Mouse (Mus musculus) thymus, adult 2 months (tissue): ENCODE measurements around the gene Tinagl1. TPM values are rescaled to one million over a fixed set of nuclear protein-coding genes. Genes with fewer than 3 reads are reported as not detected.

Experiments used
- DNase-seq: peaks from one replicate; pipeline ENCODE4 v3.0.0; 2021
- H3K27ac ChIP-seq: fragments of 200-500 bp; 2 replicates; pipeline ENCODE4 v1.5.1; 2012; ENCODE audit warnings: low read length, control low read depth; ENCODE audit not compliant: control insufficient read depth, insufficient read depth
- H3K27me3 ChIP-seq: fragments of 200-500 bp; 2 replicates; pipeline ENCODE4 v1.6.1; 2012; ENCODE audit warnings: mild to moderate bottlenecking, low read length, moderate library complexity, mixed read lengths; ENCODE audit not compliant: control insufficient read depth, insufficient read depth
- H3K36me3 ChIP-seq: fragments of 200-500 bp; 2 replicates; pipeline ENCODE4 v1.6.1; 2012; ENCODE audit warnings: mild to moderate bottlenecking, low read length, moderate library complexity; ENCODE audit not compliant: control insufficient read depth, insufficient read depth
- H3K4me1 ChIP-seq: fragments of 200-500 bp; replicated peaks from 2 replicates; pipeline ENCODE4 v1.6.1; 2012; ENCODE audit warnings: low read length; ENCODE audit not compliant: control insufficient read depth, insufficient read depth
- H3K4me3 ChIP-seq: fragments of 200-500 bp; 2 replicates; pipeline ENCODE4 v1.5.1; 2012; ENCODE audit warnings: mild to moderate bottlenecking, low read length, control low read depth, moderate library complexity; ENCODE audit not compliant: control insufficient read depth, insufficient read depth
- CTCF ChIP-seq: fragments of 200-500 bp; IDR thresholded peaks from 2 replicates; pipeline ENCODE4 v1.5.1; 2012; ENCODE audit warnings: mild to moderate bottlenecking, control low read depth, low read length, moderate library complexity, borderline replicate concordance; ENCODE audit not compliant: control insufficient read depth, poor library complexity, insufficient read depth; ENCODE audit errors: extremely low read depth
- POLR2A ChIP-seq: fragments of 200-500 bp; IDR thresholded peaks from 2 replicates; pipeline ENCODE4 v1.6.1; 2012; ENCODE audit warnings: mild to moderate bottlenecking, low read length, control low read depth, moderate library complexity; ENCODE audit not compliant: control insufficient read depth, poor library complexity, insufficient read depth; ENCODE audit errors: extremely low read depth
- WGBS: fragments of 180-500 bp; shearing (Covaris S2); methylation state at CpG from one replicate; pipeline ENCODE4 v1.1.7; 2018; 5-methylcytosine and 5-hydroxymethylcytosine counted together
- polyA plus RNA-seq: library from polyadenylated mRNA; depleted of rRNA; stranded (reverse); fragments of >200 nt; gene quantifications from 2 replicates; pipeline ENCODE4 v1.2.3, GENCODE M21; 2012; rRNA removed

Tinagl1 gene
- polyA plus RNA-seq: 32.7 and 40.3 TPM in 2 replicates

DNA sequence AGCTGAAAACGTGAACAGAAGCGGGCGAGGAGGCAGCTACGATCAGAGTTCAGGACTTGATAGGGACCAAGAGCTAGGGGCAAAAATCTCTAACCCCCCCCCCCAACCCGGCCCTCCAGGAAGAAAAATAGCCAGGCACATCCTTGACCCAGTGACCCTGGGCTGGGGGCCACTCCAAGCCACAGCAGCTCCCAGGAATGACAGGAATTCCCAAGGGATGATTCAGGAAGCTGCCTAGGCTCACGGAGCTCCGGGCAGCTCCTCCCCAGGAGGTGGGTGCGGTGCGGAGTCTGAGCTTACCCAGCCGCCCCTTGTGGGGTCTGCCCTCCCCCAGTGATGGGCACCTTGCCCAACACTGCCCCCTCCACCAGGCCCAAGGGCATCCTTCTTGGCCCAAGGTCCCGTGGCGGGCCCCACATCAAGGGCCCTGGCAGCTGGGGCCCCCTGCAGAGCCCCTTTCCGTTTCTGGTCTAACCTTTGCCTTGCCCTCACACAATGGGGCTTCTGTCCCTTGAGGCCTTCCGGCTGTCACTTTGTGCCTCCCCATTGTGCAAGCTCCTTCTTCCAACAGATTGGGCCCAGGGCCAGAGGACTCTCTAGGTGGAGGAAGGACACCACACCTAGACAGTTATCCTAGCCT lies at the start of gene Tinagl1:
Tinagl1 (minus strand) TSS at position 51 of the 640 bp plus-strand sequence.
- WGBS: 7% methylated on average over 14 of the region's 14 CpGs
- no peaks in the 10 kb centered on the region; the same call in 1 of the 2 replicates for H3K27me3 ChIP-seq
- no peak for DNase-seq
- 0 out of 2 replicates have a peak within 1 kb of the TSS, but pooled peaks have one; percentile 2 for H3K4me3 ChIP-seq
- H3K4me1 ChIP-seq: no peaks in the 10 kb centered on the region
- H3K36me3 ChIP-seq: no peaks in the 10 kb centered on the region
- TF ChIP-seq CTCF: no peak
- TF ChIP-seq POLR2A: no peak
- no peak within 1 kb of the TSS for H3K27ac ChIP-seq

- Histone ChIP-seq H3K4me1 (no peaks in the 10 kb centered on the region), H3K27me3 (no peaks in the 10 kb centered on the region)
- TF ChIP-seq POLR2A: no peak
Measured at GRCm38 (mm10) chr4:130224071-130224470, 49.1 kb upstream of the Tinagl1 start.

GRCm38 (mm10) chr4:130222179-130222578 lies 47.3 kb upstream of the Tinagl1 start, which contains the start of gene Gm853:
Gene Gm853, minus strand, starts transcription at chr4:130222401.
- no peak for DNase-seq
- WGBS: 69% methylated on average over 4 of the region's 4 CpGs
- H3K36me3 ChIP-seq: no peaks in the 10 kb centered on the region
- TF ChIP-seq CTCF: no peak
- TF ChIP-seq POLR2A: no peak
- no peak within 1 kb of the TSS for H3K4me3 ChIP-seq
- H3K27me3 ChIP-seq: no peaks in the 10 kb centered on the region
- no peaks in the 10 kb centered on the region for H3K4me1 ChIP-seq
- H3K27ac ChIP-seq: no peak within 1 kb of the TSS

More at GRCm38 (mm10) chr4:130224071-130224470, 49.1 kb upstream of the Tinagl1 start:
- no peak for DNase-seq
- no peak overlapping the region for H3K27ac ChIP-seq
- no peaks in the 10 kb centered on the region for H3K36me3 ChIP-seq
- H3K4me3 ChIP-seq: no peak overlapping the region

- Histone ChIP-seq H3K4me1 (no peaks in the 10 kb centered on the region), H3K27ac (no peak overlapping the region), H3K27me3 (no peaks in the 10 kb centered on the region), H3K36me3 (no peaks in the 10 kb centered on the region), H3K4me3 (no peak overlapping the region)
- DNase-seq: no peak
- TF ChIP-seq CTCF: no peak
- TF ChIP-seq POLR2A: no peak
- WGBS: 87% methylated on average over 9 of the region's 9 CpGs
Measured at GRCm38 (mm10) chr4:130220176-130220575, 45.3 kb upstream of the Tinagl1 start.

DNA sequence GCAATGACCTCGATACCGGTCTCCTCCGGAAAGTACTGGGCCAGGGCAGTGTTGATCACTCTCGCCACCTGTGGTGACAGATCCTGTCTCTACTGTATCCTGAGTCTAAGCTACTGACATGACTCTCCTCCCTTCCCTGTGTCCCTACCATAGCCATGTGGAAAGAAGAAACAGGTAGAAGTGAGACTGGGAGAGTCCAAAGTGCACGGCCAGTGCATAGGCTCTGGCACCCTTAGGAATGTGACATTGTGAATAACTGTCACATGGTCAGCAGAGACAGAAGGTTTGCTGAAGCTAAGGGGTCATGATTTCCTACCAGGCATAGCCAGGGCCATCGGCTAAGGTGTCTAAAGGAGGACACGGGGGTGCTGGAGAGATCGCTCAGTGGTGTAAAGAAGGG lies 40.5 kb upstream of the Tinagl1 start:
- no peak overlapping the region for H3K4me3 ChIP-seq
- H3K27me3 ChIP-seq: no peaks in the 10 kb centered on the region
- no peaks in the 10 kb centered on the region for H3K36me3 ChIP-seq
- TF ChIP-seq CTCF (no peak), POLR2A (no peak)
- no peaks in the 10 kb centered on the region for H3K4me1 ChIP-seq
- no peak for DNase-seq
- 92% methylated on average over 8 of the region's 8 CpGs for WGBS
- no peak overlapping the region for H3K27ac ChIP-seq

- DNase-seq: no peak
- no peaks in the 10 kb centered on the region for H3K36me3 ChIP-seq
- no peaks in the 10 kb centered on the region for H3K4me1 ChIP-seq
- no peak overlapping the region for H3K4me3 ChIP-seq
- no peaks in the 10 kb centered on the region for H3K27me3 ChIP-seq
- TF ChIP-seq POLR2A: no peak
- TF ChIP-seq CTCF: no peak
- WGBS: 85% methylated on average over 10 of the region's 10 CpGs
- H3K27ac ChIP-seq: no peak overlapping the region
Measured at GRCm38 (mm10) chr4:130213857-130214256, 38.9 kb upstream of the Tinagl1 start.

- Histone ChIP-seq H3K36me3 (no peaks in the 10 kb centered on the region), H3K27me3 (no peaks in the 10 kb centered on the region), H3K4me1 (no peaks in the 10 kb centered on the region), H3K27ac (no peak overlapping the region), H3K4me3 (no peak overlapping the region)
- no peak for TF ChIP-seq CTCF
- no peak for TF ChIP-seq POLR2A
- 95% methylated on average over 4 of the region's 4 CpGs for WGBS
- no peak for DNase-seq
Measured at GRCm38 (mm10) chr4:130213197-130213596, 38.3 kb upstream of the Tinagl1 start.
